In the genomic region with DNA sequence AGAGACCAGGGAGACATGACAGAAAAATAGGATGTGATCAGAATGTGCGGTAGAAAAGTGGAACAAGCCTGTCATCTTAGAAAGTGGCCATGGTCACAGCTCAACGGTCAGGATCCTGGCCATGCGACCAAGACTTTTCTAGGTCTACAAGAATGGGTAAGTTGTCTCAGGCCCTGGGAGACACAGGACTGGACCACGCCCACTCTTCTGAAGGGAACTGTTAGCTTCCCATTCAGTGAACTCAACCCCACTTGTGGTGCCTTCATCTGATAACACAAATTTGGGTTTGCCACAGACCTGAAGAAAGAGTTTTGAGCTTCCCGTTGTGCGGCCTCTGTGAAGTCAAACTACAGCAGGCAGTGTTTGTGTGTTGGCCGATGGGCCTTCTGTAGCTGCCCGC, we compare ENCODE assay signal across 18 mouse cellular contexts.
DNase-seq lines count a peak whose midpoint lies in the region; ATAC-seq lines count a peak whose summit lies in the region.
"Had no signal": no experiment of that assay in that cellular context is flagged by ENCODE, and none has a peak within 500 bp of the region (broad histone marks: within the 10 kb centered on the region; RNA-seq: fewer than 3 reads in every experiment).

No protein-coding gene starts in this region.

- DNase-seq in 416B (ENCODE audit: low read depth) = peak; percentile 97
- peak; percentile 18 for DNase-seq in CD4-positive helper T cell, adult 2 months (ENCODE audit: low read depth, low spot score)
- no peak for DNase-seq in frontal cortex, postnatal 10 days (ENCODE audit: low spot score in 2 of 2)
- DNase-seq: adrenal gland, postnatal 10 days; cerebellum, adult 11 months; cerebellum, postnatal 14 days; embryo, embryonic 11 days; gastrocnemius, postnatal 25 days; kidney, postnatal 4 days; lung, postnatal 10 days; retina, postnatal 1 day; right cerebral cortex, postnatal 4 days had no signal

- ATAC-seq in common myeloid progenitor, adult 5-6 weeks (replicated peaks; ENCODE audit: low read depth, poor library complexity, severe bottlenecking) = peak; percentile 57
- peak; percentile 43 for ATAC-seq in megakaryocyte-erythroid progenitor cell, adult 5-6 weeks (replicated peaks; ENCODE audit: low FRiP score, low TSS enrichment, poor library complexity, severe bottlenecking)
- ATAC-seq in cerebellum, adult (ENCODE audit: insufficient number of reproducible peaks, low FRiP score, low TSS enrichment) = no peak
- ATAC-seq in inflammation-experienced regulatory T-cells, adult 6 months = no peak
- ATAC-seq: forebrain, embryonic 15.5 days; midbrain, embryonic 16.5 days had no signal

Comparison
In these comparisons a context has a peak if more than half of its experiments do, and no peak if none do; other contexts are left out.
1. DNase-seq: peak in 416B (single experiment) and CD4-positive helper T cell, adult 2 months (single experiment); none in frontal cortex, postnatal 10 days (0 of 2).
2. ATAC-seq: peak in common myeloid progenitor, adult 5-6 weeks (single experiment) and megakaryocyte-erythroid progenitor cell, adult 5-6 weeks (single experiment); none in cerebellum, adult (single experiment) and inflammation-experienced regulatory T-cells, adult 6 months (single experiment).